Mouse (Mus musculus): ENCODE results near the gene Slc26a11.
A peak's percentile ranks its signal among the peaks of the same experiment; 100 is the strongest.

- TF ChIP-seq POLR2A (IDR thresholded peaks at IDR 0.05; ENCODE audit: insufficient read length, low read depth) (peak; percentile 83), USF1 (IDR thresholded peaks at IDR 0.05; ENCODE audit: low read depth) (peak; percentile 79), MAX (IDR thresholded peaks at IDR 0.05; ENCODE audit: low read depth) (no peak), TCF12 (IDR thresholded peaks at IDR 0.05; ENCODE audit: insufficient read depth, poor library complexity, severe bottlenecking) (no peak)
Observed at GRCm38 (mm10) chr11:119355443-119356385, at the start of gene Slc26a11, which contains the start of gene Sgsh.

Measured in myocyte (in vitro differentiated cells).